Mouse (Mus musculus) T-helper 1 cell (primary cell): Measurements from ENCODE around the gene Gtpbp6.
"Not testable (repeated sequence)": the region's sequence is repeated elsewhere in the genome, so short reads cannot be mapped to it uniquely, and the experiment has no call there.

Experiments
- in situ Hi-C: fragments of 300-600 bp; cut with MboI, MseI; formaldehyde crosslinking; loops from one replicate; pipeline ENCODE4 v1.15.1; 2025; ENCODE audit warnings: high pct_unique_total_duplicates

Gene Gtpbp6

GRCm38 (mm10) chr5:110107581-110108304 lies at the start of gene Gtpbp6:
TSS of gene Gtpbp6 (minus strand) at chr5:110108197.
- in situ Hi-C loops: loop anchor here (10.0 kb wide), 1 partner anchor 553 kb away; the partner anchor contains the start of gene Crlf2

GRCm38 (mm10) chr5:110143007-110143406 lies 35.0 kb upstream of the Gtpbp6 start:
- in situ Hi-C loops: no loop called here

GRCm38 (mm10) chr5:110142309-110142708 lies 34.3 kb upstream of the Gtpbp6 start:
- in situ Hi-C loops: no loop called here

GRCm38 (mm10) chr5:110140424-110140823 lies 32.4 kb upstream of the Gtpbp6 start:
- in situ Hi-C loops: no loop called here

GRCm38 (mm10) chr5:110139325-110139724 lies 31.3 kb upstream of the Gtpbp6 start:
- in situ Hi-C loops: no loop called here

GRCm38 (mm10) chr5:110137816-110138215 lies 29.8 kb upstream of the Gtpbp6 start:
- in situ Hi-C loops: no loop called here

GRCm38 (mm10) chr5:110136087-110136464 lies 28.1 kb upstream of the Gtpbp6 start:
- in situ Hi-C loops: no loop called here

GRCm38 (mm10) chr5:110135293-110136086 lies 27.5 kb upstream of the Gtpbp6 start, which contains the start of gene Chfr:
TSS of gene Chfr (plus strand) at chr5:110135842.
- in situ Hi-C loops: no loop called here

GRCm38 (mm10) chr5:110122380-110122779 lies 14.4 kb upstream of the Gtpbp6 start:
- in situ Hi-C loops: not testable (repeated sequence)

GRCm38 (mm10) chr5:110109991-110110441 lies 2.0 kb upstream of the Gtpbp6 start, which contains the start of gene Zfp605:
TSS of gene Zfp605 (plus strand) at chr5:110110092.
- in situ Hi-C loops: loop anchor here (10.0 kb wide), 1 partner anchor 555 kb away; the partner anchor contains the start of gene Crlf2

GRCm38 (mm10) chr5:110108305-110108628 lies 270 bp upstream of the Gtpbp6 start:
- in situ Hi-C loops: loop anchor here (10.0 kb wide), 1 partner anchor 553 kb away; the partner anchor contains the start of gene Crlf2

- in situ Hi-C loops: loop anchor here (10.0 kb wide), 1 partner anchor 552 kb away; the partner anchor contains the start of gene Crlf2
Measured at GRCm38 (mm10) chr5:110106901-110107564, 964 bp downstream of the Gtpbp6 start.

GRCm38 (mm10) chr5:110106140-110106871 lies 1.7 kb downstream of the Gtpbp6 start:
- in situ Hi-C loops: loop anchor here (10.0 kb wide), 1 partner anchor 552 kb away; the partner anchor contains the start of gene Crlf2

- in situ Hi-C loops: loop anchor here (10.0 kb wide), 1 partner anchor 550 kb away; the partner anchor contains the start of gene Crlf2
Measured at GRCm38 (mm10) chr5:110104616-110105380, 3.2 kb downstream of the Gtpbp6 start.

GRCm38 (mm10) chr5:110103901-110104615 lies 3.9 kb downstream of the Gtpbp6 start:
- in situ Hi-C loops: loop anchor here (10.0 kb wide), 1 partner anchor 549 kb away; the partner anchor contains the start of gene Crlf2

- in situ Hi-C loops: loop anchor here (10.0 kb wide), 1 partner anchor 548 kb away; the partner anchor contains the start of gene Crlf2
Measured at GRCm38 (mm10) chr5:110102853-110103625, 5.0 kb downstream of the Gtpbp6 start.

- in situ Hi-C loops: loop anchor here (10.0 kb wide), 1 partner anchor 548 kb away; the partner anchor contains the start of gene Crlf2
Measured at GRCm38 (mm10) chr5:110102429-110102828, 5.6 kb downstream of the Gtpbp6 start.

- in situ Hi-C loops: loop anchor here (10.0 kb wide), 1 partner anchor 547 kb away; the partner anchor contains the start of gene Crlf2
Measured at GRCm38 (mm10) chr5:110101716-110102347, 6.2 kb downstream of the Gtpbp6 start.
